11 mouse cellular contexts compared by ENCODE assay signal in the genomic region with DNA sequence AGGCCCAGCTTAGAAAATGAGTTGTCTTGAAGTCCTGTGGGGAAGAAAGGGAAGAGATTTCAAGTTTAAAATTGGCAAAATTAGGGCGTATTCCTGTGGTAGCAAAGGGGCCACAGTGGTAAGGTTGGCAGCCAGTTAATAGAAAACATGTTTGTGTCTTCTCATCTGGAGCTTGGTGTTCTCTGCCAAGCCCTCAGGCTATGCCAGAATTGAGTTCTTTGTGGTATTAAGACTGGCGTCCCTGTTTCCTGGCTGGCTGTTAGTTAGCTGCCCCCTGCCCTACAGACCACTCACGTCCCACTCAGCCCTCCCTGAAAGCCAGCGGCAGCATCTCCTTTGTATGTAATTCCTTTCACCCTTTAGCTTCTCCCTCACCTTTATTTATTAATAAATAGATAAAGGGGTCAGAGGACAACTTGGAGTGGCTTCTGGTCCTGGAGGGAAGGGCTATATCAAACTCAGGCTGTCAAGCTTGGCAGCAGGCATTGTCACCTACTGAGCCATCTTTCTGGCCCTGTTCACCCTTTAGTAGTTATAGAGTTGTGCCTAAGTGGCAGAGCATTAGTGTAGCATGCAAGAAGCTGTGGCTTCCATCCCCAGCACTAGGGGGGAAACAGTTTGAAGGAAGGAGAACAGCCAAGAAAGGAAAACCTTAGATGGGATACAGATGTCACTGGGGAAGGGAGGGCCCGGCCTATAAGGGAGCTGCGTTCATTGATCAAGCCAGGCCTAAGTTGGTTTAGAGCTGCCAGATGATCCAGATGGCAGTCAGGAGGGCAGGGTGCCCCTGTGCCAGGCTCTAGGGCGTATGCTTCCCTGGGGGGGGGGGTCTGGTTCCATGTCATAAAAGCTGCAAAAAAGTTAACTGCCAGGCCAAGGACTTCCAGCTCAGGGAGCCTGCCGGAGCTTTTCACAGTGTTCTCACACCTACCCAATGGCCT. TPM values are rescaled to one million over a fixed set of nuclear protein-coding genes. Genes with fewer than 3 reads are reported as not detected.
DNase-seq lines count a peak whose midpoint lies in the region; ATAC-seq and TF ChIP-seq lines count a peak whose summit lies in the region.
"Had no signal": no experiment of that assay in that cellular context is flagged by ENCODE, and none has a peak within 500 bp of the region (broad histone marks: within the 10 kb centered on the region; RNA-seq: fewer than 3 reads in every experiment).

No protein-coding gene starts in this region.

- DNase-seq in heart, adult 8-10 months (ENCODE audit: low spot score), result no peak
- no peak for DNase-seq in midbrain, embryonic 10.5 days (ENCODE audit: low spot score)
- no peak for DNase-seq in midbrain, embryonic 11.5 days (ENCODE audit: low spot score, missing footprints)
- peak; percentile 79 for DNase-seq in embryonic facial prominence, embryonic 14.5 days (ENCODE audit: low spot score)
- peak; percentile 79 for DNase-seq in midbrain, postnatal 0 days (ENCODE audit: low spot score)
- DNase-seq in urinary bladder, postnatal 25 days (ENCODE audit: low spot score), result no peak
- DNase-seq: kidney, adult 8-10 months had no signal

- H3K9me3 ChIP-seq in heart, embryonic 14.5 days (ENCODE audit: control insufficient read depth, low read length), result no peaks in the 10 kb centered on the region
- no peaks in the 10 kb centered on the region for H3K9me3 ChIP-seq in midbrain, embryonic 10.5 days (replicated peaks)
- no peaks in the 10 kb centered on the region for H3K9me3 ChIP-seq in midbrain, embryonic 11.5 days (ENCODE audit: control insufficient read depth, low read length)
- H3K9me3 ChIP-seq in embryonic facial prominence, embryonic 14.5 days (ENCODE audit: control insufficient read depth, low read length), result no peaks in the 10 kb centered on the region
- H3K9me3 ChIP-seq in midbrain, postnatal 0 days (ENCODE audit: low read length), result no peaks in the 10 kb centered on the region
- H3K9me3 ChIP-seq: liver, embryonic 15.5 days; stomach, embryonic 15.5 days had no signal

- WGBS in heart, embryonic 14.5 days, result 81% methylated on average over 8 of the region's 8 CpGs
- WGBS in midbrain, embryonic 10.5 days, result 84% methylated on average over 8 of the region's 8 CpGs
- WGBS in midbrain, embryonic 11.5 days, result 89% methylated on average over 8 of the region's 8 CpGs
- WGBS in embryonic facial prominence, embryonic 14.5 days, result 45% methylated on average over 8 of the region's 8 CpGs
- 65% methylated on average over 8 of the region's 8 CpGs for WGBS in midbrain, postnatal 0 days

- H3K9ac ChIP-seq in heart, embryonic 14.5 days (ENCODE audit: low read length), result peak overlapping the region; percentile 26; the same call in 1 of the 2 replicates
- no peak overlapping the region for H3K9ac ChIP-seq in midbrain, embryonic 11.5 days (ENCODE audit: low read length)
- peak overlapping the region; percentile 12; the same call in 1 of the 2 replicates for H3K9ac ChIP-seq in embryonic facial prominence, embryonic 14.5 days (ENCODE audit: low read depth, low read length)
- 0 out of 2 replicates have a peak overlapping the region, but pooled peaks have one; percentile 1 for H3K9ac ChIP-seq in midbrain, postnatal 0 days (replicated peaks; ENCODE audit: low read length, poor library complexity, severe bottlenecking)
- H3K9ac ChIP-seq: liver, embryonic 15.5 days; stomach, embryonic 15.5 days had no signal

- 0 out of 4 replicates have a peak overlapping the region, but pooled peaks have one; percentile 9 to 12 for H3K27ac ChIP-seq in heart, embryonic 14.5 days (replicated peaks in 1 of 2; ENCODE audit: control insufficient read depth in 1 of 2, insufficient read depth in 1 of 2, low read depth in 2 of 2, low read length in 2 of 2)
- 0 out of 2 replicates have a peak overlapping the region, but pooled peaks have one; percentile 28 for H3K27ac ChIP-seq in midbrain, embryonic 10.5 days (replicated peaks)
- H3K27ac ChIP-seq in midbrain, embryonic 11.5 days (ENCODE audit: low read depth, low read length), result no peak overlapping the region
- peak overlapping the region; percentile 83 for H3K27ac ChIP-seq in embryonic facial prominence, embryonic 14.5 days (replicated peaks; ENCODE audit: low read depth, low read length)
- H3K27ac ChIP-seq in midbrain, postnatal 0 days (ENCODE audit: low read depth, low read length), result peak overlapping the region; percentile 43
- H3K27ac ChIP-seq: liver, embryonic 15.5 days; stomach, embryonic 15.5 days had no signal

- H3K4me3 ChIP-seq in heart, embryonic 14.5 days (ENCODE audit: control insufficient read depth in 1 of 2, insufficient read depth in 1 of 2, low read depth in 1 of 2, low read length in 2 of 2), result no peak overlapping the region
- H3K4me3 ChIP-seq in midbrain, embryonic 10.5 days, result no peak overlapping the region
- no peak overlapping the region for H3K4me3 ChIP-seq in midbrain, embryonic 11.5 days (ENCODE audit: low read depth, low read length)
- no peak overlapping the region for H3K4me3 ChIP-seq in embryonic facial prominence, embryonic 14.5 days (ENCODE audit: low read depth, low read length)
- H3K4me3 ChIP-seq in midbrain, postnatal 0 days (ENCODE audit: low read depth, low read length), result no peak overlapping the region
- H3K4me3 ChIP-seq: liver, embryonic 15.5 days; stomach, embryonic 15.5 days had no signal

- ATAC-seq in heart, embryonic 14.5 days (ENCODE audit: insufficient number of reproducible peaks, insufficient read depth, low FRiP score, low read depth), result 0 out of 2 replicates have a peak, but pooled peaks have one; percentile 20
- ATAC-seq in midbrain, embryonic 11.5 days (ENCODE audit: low FRiP score), result no peak
- ATAC-seq in embryonic facial prominence, embryonic 14.5 days (ENCODE audit: low read depth), result peak; percentile 64
- ATAC-seq in midbrain, postnatal 0 days (ENCODE audit: low FRiP score), result no peak
- ATAC-seq in inflammation-experienced regulatory T-cells, adult 6 months, result no peak

- H3K4me1 ChIP-seq in heart, embryonic 14.5 days (ENCODE audit: control insufficient read depth in 2 of 2, insufficient read depth in 2 of 2, low read length in 2 of 2), result peaks cover 12 to 27% of the 10 kb centered on the region in 2 experiments
- H3K4me1 ChIP-seq in midbrain, embryonic 10.5 days, result no peaks in the 10 kb centered on the region
- no peaks in the 10 kb centered on the region for H3K4me1 ChIP-seq in midbrain, embryonic 11.5 days (ENCODE audit: control insufficient read depth, insufficient read depth, low read length)
- H3K4me1 ChIP-seq in embryonic facial prominence, embryonic 14.5 days (ENCODE audit: control insufficient read depth, insufficient read depth, low read length), result peaks cover 23% of the 10 kb centered on the region
- H3K4me1 ChIP-seq in midbrain, postnatal 0 days (ENCODE audit: insufficient read depth, low read length), result no peaks in the 10 kb centered on the region
- H3K4me1 ChIP-seq: stomach, embryonic 15.5 days had no signal

- H3K27me3 ChIP-seq in heart, embryonic 14.5 days (ENCODE audit: control insufficient read depth, insufficient read depth, low read length), result no peaks in the 10 kb centered on the region
- H3K27me3 ChIP-seq in midbrain, embryonic 10.5 days (ENCODE audit: low read depth, poor library complexity, severe bottlenecking), result no peaks in the 10 kb centered on the region
- no peaks in the 10 kb centered on the region for H3K27me3 ChIP-seq in midbrain, embryonic 11.5 days (ENCODE audit: control insufficient read depth, insufficient read depth, low read length)
- no peaks in the 10 kb centered on the region for H3K27me3 ChIP-seq in embryonic facial prominence, embryonic 14.5 days (replicated peaks; ENCODE audit: control insufficient read depth, insufficient read depth, low read length)
- no peaks in the 10 kb centered on the region for H3K27me3 ChIP-seq in midbrain, postnatal 0 days (ENCODE audit: insufficient read depth, low read length)
- H3K27me3 ChIP-seq: liver, embryonic 15.5 days; stomach, embryonic 15.5 days had no signal

- TF ChIP-seq CTCF in midbrain, postnatal 0 days (IDR thresholded peaks at IDR 0.05), result no peak

- H3K36me3 ChIP-seq in heart, embryonic 14.5 days (ENCODE audit: control insufficient read depth, insufficient read depth, low read length), result peaks cover 13% of the 10 kb centered on the region
- H3K36me3 ChIP-seq in midbrain, embryonic 10.5 days, result peaks cover 13% of the 10 kb centered on the region
- no peaks in the 10 kb centered on the region for H3K36me3 ChIP-seq in midbrain, embryonic 11.5 days (ENCODE audit: control insufficient read depth, insufficient read depth, low read length)
- H3K36me3 ChIP-seq in embryonic facial prominence, embryonic 14.5 days (ENCODE audit: control insufficient read depth, insufficient read depth, low read length), result peaks cover 11% of the 10 kb centered on the region
- peaks cover 6% of the 10 kb centered on the region; the same call in 1 of the 2 replicates for H3K36me3 ChIP-seq in midbrain, postnatal 0 days (ENCODE audit: insufficient read depth, low read length)

- no peak overlapping the region for H3K4me2 ChIP-seq in heart, embryonic 14.5 days (ENCODE audit: low read length)
- H3K4me2 ChIP-seq in midbrain, embryonic 11.5 days, result no peak overlapping the region
- peak overlapping the region; percentile 4; the same call in 1 of the 2 replicates for H3K4me2 ChIP-seq in embryonic facial prominence, embryonic 14.5 days (ENCODE audit: low read depth, low read length)
- H3K4me2 ChIP-seq in midbrain, postnatal 0 days (ENCODE audit: low read depth, low read length, poor library complexity, severe bottlenecking), result no peak overlapping the region
- H3K4me2 ChIP-seq: liver, embryonic 15.5 days; stomach, embryonic 15.5 days had no signal

RNA-seq across cellular contexts. Expression of a gene that starts 26.0 kb away (rescaled TPM):
- 227 and 228 TPM in 2 replicates for polyA plus RNA-seq in heart, embryonic 14.5 days (2014; fragmentation: Nextera tagmentation; extraction: Ambion mirVana)
- 10 to 100 TPM; 55.2 to 67.1 (median 65.5) TPM for total RNA-seq in heart, adult 8-10 months (2022)
- 117 and 122 TPM in 2 replicates for polyA plus RNA-seq in midbrain, embryonic 10.5 days (2016; fragmentation: Nextera tagmentation; extraction: Ambion mirVana)
- 104 and 110 TPM in 2 replicates for polyA plus RNA-seq in midbrain, embryonic 11.5 days (2014; fragmentation: Nextera tagmentation; extraction: Ambion mirVana)
- polyA plus RNA-seq in embryonic facial prominence, embryonic 14.5 days (2014; fragmentation: Nextera tagmentation; extraction: Ambion mirVana), result 229 and 261 TPM in 2 replicates
- total RNA-seq in midbrain, postnatal 0 days (2014; rRNA removed), result 45.0 and 85.3 TPM in 2 replicates
- polyA plus RNA-seq in midbrain, postnatal 0 days (2015; fragmentation: Nextera tagmentation; extraction: Ambion mirVana), result 80.6 and 86.8 TPM in 2 replicates
- polyA plus RNA-seq in inflammation-experienced regulatory T-cells, adult 6 months (2017; shearing (Covaris generic)), result 100 to 1,000 TPM; 402 to 432 (median 418) TPM

RNA-seq across cellular contexts. Expression of a gene that starts 26.4 kb away (rescaled TPM):
- 6.8 and 8.3 TPM in 2 replicates for polyA plus RNA-seq in heart, embryonic 14.5 days (2014; fragmentation: Nextera tagmentation; extraction: Ambion mirVana)
- 10 to 100 TPM; 51.1 to 83.8 (median 68.4) TPM for total RNA-seq in heart, adult 8-10 months (2022)
- polyA plus RNA-seq in midbrain, embryonic 10.5 days (2016; fragmentation: Nextera tagmentation; extraction: Ambion mirVana), result 3.5 and 3.8 TPM in 2 replicates
- polyA plus RNA-seq in midbrain, embryonic 11.5 days (2014; fragmentation: Nextera tagmentation; extraction: Ambion mirVana), result 4.0 and 5.5 TPM in 2 replicates
- 4.2 and 5.1 TPM in 2 replicates for polyA plus RNA-seq in embryonic facial prominence, embryonic 14.5 days (2014; fragmentation: Nextera tagmentation; extraction: Ambion mirVana)
- 18.5 and 28.0 TPM in 2 replicates for total RNA-seq in midbrain, postnatal 0 days (2014; rRNA removed)
- 10.2 and 11.5 TPM in 2 replicates for polyA plus RNA-seq in midbrain, postnatal 0 days (2015; fragmentation: Nextera tagmentation; extraction: Ambion mirVana)
- 10 to 100 TPM; 29.4 to 66.0 (median 53.7) TPM for polyA plus RNA-seq in inflammation-experienced regulatory T-cells, adult 6 months (2017; shearing (Covaris generic))

Comparison
In these comparisons a context has a peak if more than half of its experiments do, and no peak if none do; other contexts are left out.
1. DNase-seq: peak in embryonic facial prominence, embryonic 14.5 days (single experiment) and midbrain, postnatal 0 days (single experiment); none in heart, adult 8-10 months (single experiment), midbrain, embryonic 10.5 days (single experiment), midbrain, embryonic 11.5 days (single experiment) and urinary bladder, postnatal 25 days (single experiment).
2. ATAC-seq: peak in heart, embryonic 14.5 days (single experiment) and embryonic facial prominence, embryonic 14.5 days (single experiment); none in midbrain, embryonic 11.5 days (single experiment), midbrain, postnatal 0 days (single experiment) and inflammation-experienced regulatory T-cells, adult 6 months (single experiment).